In the genomic region with DNA sequence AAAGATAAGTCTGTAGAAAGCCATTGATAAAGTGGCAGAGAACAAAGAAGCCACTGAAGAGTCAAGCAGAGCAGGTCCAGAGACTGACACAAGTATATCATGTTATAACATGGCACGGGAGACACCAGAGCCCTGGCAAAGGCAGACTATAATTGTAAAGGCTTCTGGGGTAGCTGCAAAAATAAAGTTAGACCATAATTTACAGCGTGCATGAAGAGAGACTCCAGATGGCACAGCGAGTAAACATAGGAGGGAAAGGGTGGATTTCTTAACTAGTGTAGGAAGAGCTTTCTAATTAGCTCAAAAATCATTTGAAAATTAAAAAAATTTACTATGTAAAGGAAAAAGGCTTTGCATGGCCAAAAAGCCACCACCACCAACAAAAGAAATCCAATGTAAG, we compare ENCODE assay signal across 27 mouse cellular contexts. TPM values are rescaled to one million over a fixed set of nuclear protein-coding genes. Genes with fewer than 3 reads are reported as not detected.
DNase-seq lines count a peak whose midpoint lies in the region; ATAC-seq and TF ChIP-seq lines count a peak whose summit lies in the region.
"Had no signal": no experiment of that assay in that cellular context is flagged by ENCODE, and none has a peak within 500 bp of the region (broad histone marks: within the 10 kb centered on the region; RNA-seq: fewer than 3 reads in every experiment).

No protein-coding gene starts in this region.

- 76% methylated on average over 3 of the region's 3 CpGs for WGBS in forebrain, embryonic 15.5 days
- 97% methylated on average over 3 of the region's 3 CpGs for WGBS in forebrain, embryonic 11.5 days
- 63% methylated on average over 3 of the region's 3 CpGs for WGBS in forebrain, postnatal 0 days
- WGBS in forebrain, embryonic 10.5 days: 96% methylated on average over 3 of the region's 3 CpGs

- H3K4me3 ChIP-seq in forebrain, embryonic 15.5 days: no peak overlapping the region
- no peak overlapping the region for H3K4me3 ChIP-seq in forebrain, embryonic 11.5 days (ENCODE audit: low read depth, low read length)
- no peak overlapping the region for H3K4me3 ChIP-seq in forebrain, postnatal 0 days (ENCODE audit: low read depth, low read length)
- H3K4me3 ChIP-seq in forebrain, embryonic 10.5 days: no peak overlapping the region
- H3K4me3 ChIP-seq in layer of hippocampus, adult 2 months: no peak overlapping the region
- H3K4me3 ChIP-seq: embryonic facial prominence, embryonic 13.5 days; embryonic facial prominence, embryonic 15.5 days; erythroblast, embryonic 14.5 days; forebrain, embryonic 12.5 days had no signal

- H3K9ac ChIP-seq in forebrain, embryonic 15.5 days (replicated peaks): no peak overlapping the region
- no peak overlapping the region for H3K9ac ChIP-seq in forebrain, embryonic 11.5 days (ENCODE audit: low read length)
- no peak overlapping the region for H3K9ac ChIP-seq in forebrain, postnatal 0 days
- H3K9ac ChIP-seq: embryonic facial prominence, embryonic 13.5 days; embryonic facial prominence, embryonic 15.5 days; forebrain, embryonic 12.5 days had no signal

- TF ChIP-seq CTCF in forebrain, postnatal 0 days (IDR thresholded peaks at IDR 0.05; ENCODE audit: low read depth): no peak
- TF ChIP-seq CTCF in layer of hippocampus, adult 2 months (conservative IDR thresholded peaks at IDR 0.05): no peak

- H3K27ac ChIP-seq in forebrain, embryonic 15.5 days (replicated peaks): peak overlapping the region; percentile 51
- H3K27ac ChIP-seq in forebrain, embryonic 11.5 days (ENCODE audit: low read depth, low read length): no peak overlapping the region
- H3K27ac ChIP-seq in forebrain, postnatal 0 days (ENCODE audit: low read depth, low read length): peak overlapping the region; percentile 74
- H3K27ac ChIP-seq in forebrain, embryonic 10.5 days: no peak overlapping the region
- peak overlapping the region; percentile 36 for H3K27ac ChIP-seq in layer of hippocampus, adult 2 months
- H3K27ac ChIP-seq: embryonic facial prominence, embryonic 13.5 days; embryonic facial prominence, embryonic 15.5 days; forebrain, embryonic 12.5 days had no signal

- H3K4me1 ChIP-seq in forebrain, embryonic 15.5 days: no peaks in the 10 kb centered on the region
- no peaks in the 10 kb centered on the region for H3K4me1 ChIP-seq in forebrain, embryonic 11.5 days (replicated peaks; ENCODE audit: control insufficient read depth, insufficient read depth, low read length)
- 0 out of 2 replicates have a peak, but pooled peaks cover 3% of the 10 kb centered on the region for H3K4me1 ChIP-seq in forebrain, postnatal 0 days (ENCODE audit: insufficient read depth)
- no peaks in the 10 kb centered on the region for H3K4me1 ChIP-seq in forebrain, embryonic 10.5 days
- H3K4me1 ChIP-seq: embryonic facial prominence, embryonic 13.5 days; embryonic facial prominence, embryonic 15.5 days; forebrain, embryonic 12.5 days had no signal

- no peaks in the 10 kb centered on the region for H3K27me3 ChIP-seq in forebrain, embryonic 15.5 days
- no peaks in the 10 kb centered on the region for H3K27me3 ChIP-seq in forebrain, embryonic 11.5 days (ENCODE audit: control insufficient read depth, insufficient read depth, low read length)
- no peaks in the 10 kb centered on the region for H3K27me3 ChIP-seq in forebrain, postnatal 0 days (ENCODE audit: insufficient read depth, low read length)
- no peaks in the 10 kb centered on the region for H3K27me3 ChIP-seq in forebrain, embryonic 10.5 days (ENCODE audit: poor library complexity, severe bottlenecking)
- H3K27me3 ChIP-seq: CH12.LX; embryonic facial prominence, embryonic 13.5 days; embryonic facial prominence, embryonic 15.5 days; forebrain, embryonic 12.5 days; Patski had no signal

- H3K4me2 ChIP-seq in forebrain, embryonic 15.5 days (replicated peaks): no peak overlapping the region
- H3K4me2 ChIP-seq in forebrain, embryonic 11.5 days (ENCODE audit: low read depth, low read length, severe bottlenecking): no peak overlapping the region
- no peak overlapping the region for H3K4me2 ChIP-seq in forebrain, postnatal 0 days (ENCODE audit: low read depth)
- H3K4me2 ChIP-seq: embryonic facial prominence, embryonic 13.5 days; embryonic facial prominence, embryonic 15.5 days; forebrain, embryonic 12.5 days had no signal

- H3K36me3 ChIP-seq in forebrain, embryonic 15.5 days: peaks cover 7% of the 10 kb centered on the region; the same call in 1 of the 2 replicates
- no peaks in the 10 kb centered on the region; the same call in 1 of the 2 replicates for H3K36me3 ChIP-seq in forebrain, embryonic 11.5 days (ENCODE audit: control insufficient read depth, insufficient read depth, low read length)
- H3K36me3 ChIP-seq in forebrain, postnatal 0 days (ENCODE audit: insufficient read depth): peaks cover 16% of the 10 kb centered on the region
- peaks cover 45% of the 10 kb centered on the region for H3K36me3 ChIP-seq in forebrain, embryonic 10.5 days (replicated peaks)

- no peak for DNase-seq in forebrain, embryonic 11.5 days (ENCODE audit: low spot score)
- peak; percentile 25 for DNase-seq in forebrain, postnatal 0 days
- no peak for DNase-seq in forebrain, embryonic 10.5 days (ENCODE audit: extremely low spot score, low spot score)
- no peak for DNase-seq in layer of hippocampus, adult 2 months (ENCODE audit: low spot score in 2 of 2)
- no peak for DNase-seq in layer of hippocampus, postnatal 25 days (ENCODE audit: extremely low spot score in 1 of 2, low spot score in 1 of 2)
- peak; percentile 62 for DNase-seq in telencephalon, adult 2 months (ENCODE audit: low read depth, low spot score)
- no peak for DNase-seq in right cerebral cortex, postnatal 4 days
- DNase-seq: adrenal gland, adult 2 months; adrenal gland, postnatal 10 days; adrenal gland, postnatal 25 days; B cell, adult 2 months; cerebellum, adult 11 months; cerebellum, adult 18-20 months; cerebellum, adult 8-10 months; cerebellum, adult 9-11 months; cerebellum, postnatal 14 days; cerebellum, postnatal 36 days; embryo, embryonic 11 days had no signal

- no peaks in the 10 kb centered on the region for H3K9me3 ChIP-seq in forebrain, embryonic 15.5 days
- no peaks in the 10 kb centered on the region for H3K9me3 ChIP-seq in forebrain, embryonic 11.5 days (ENCODE audit: control insufficient read depth, low read length)
- no peaks in the 10 kb centered on the region for H3K9me3 ChIP-seq in forebrain, postnatal 0 days (ENCODE audit: low read length)
- no peaks in the 10 kb centered on the region for H3K9me3 ChIP-seq in forebrain, embryonic 10.5 days
- H3K9me3 ChIP-seq: embryonic facial prominence, embryonic 13.5 days; embryonic facial prominence, embryonic 15.5 days; forebrain, embryonic 12.5 days; G1E had no signal

- no peak for ATAC-seq in forebrain, embryonic 15.5 days (replicated peaks)
- ATAC-seq in forebrain, embryonic 11.5 days (replicated peaks; ENCODE audit: low FRiP score): no peak
- peak; percentile 60 for ATAC-seq in forebrain, postnatal 0 days
- ATAC-seq: CD4-positive, CD25-positive, alpha-beta regulatory T cell, adult 4 months; Patski had no signal

RNA-seq across cellular contexts. Expression of a gene that starts 26.8 kb away (rescaled TPM):
- 17.6 and 17.8 TPM in 2 replicates for polyA plus RNA-seq in forebrain, embryonic 15.5 days (2015; fragmentation: Nextera tagmentation; extraction: Ambion mirVana)
- 9.8 and 12.6 TPM in 2 replicates for polyA plus RNA-seq in forebrain, embryonic 11.5 days (2014; fragmentation: Nextera tagmentation; extraction: Ambion mirVana)
- 16.4 and 20.0 TPM in 2 replicates for total RNA-seq in forebrain, postnatal 0 days (2014; rRNA removed)
- 14.1 and 14.6 TPM in 2 replicates for polyA plus RNA-seq in forebrain, postnatal 0 days (2015; fragmentation: Nextera tagmentation; extraction: Ambion mirVana)
- 10.7 and 11.0 TPM in 2 replicates for polyA plus RNA-seq in forebrain, embryonic 10.5 days (2016; fragmentation: Nextera tagmentation; extraction: Ambion mirVana)
- 1 to 10 TPM; 5.1 to 5.9 TPM for total RNA-seq in layer of hippocampus, adult 2 months (2021)
- total RNA-seq in layer of hippocampus, postnatal 25 days (2021): 1 to 10 TPM; 3.4 to 4.0 TPM
- polyA plus RNA-seq: erythroblast, embryonic 14.5 days had no signal

RNA-seq across cellular contexts. Expression of a gene that starts 26.9 kb away (rescaled TPM):
- polyA plus RNA-seq in forebrain, embryonic 15.5 days (2015; fragmentation: Nextera tagmentation; extraction: Ambion mirVana): 252 and 266 TPM in 2 replicates
- polyA plus RNA-seq in forebrain, embryonic 11.5 days (2014; fragmentation: Nextera tagmentation; extraction: Ambion mirVana): 174 and 181 TPM in 2 replicates
- total RNA-seq in forebrain, postnatal 0 days (2014; rRNA removed): 142 and 157 TPM in 2 replicates
- polyA plus RNA-seq in forebrain, postnatal 0 days (2015; fragmentation: Nextera tagmentation; extraction: Ambion mirVana): 364 and 391 TPM in 2 replicates
- 187 and 195 TPM in 2 replicates for polyA plus RNA-seq in forebrain, embryonic 10.5 days (2016; fragmentation: Nextera tagmentation; extraction: Ambion mirVana)
- 100 to 1,000 TPM; 173 to 186 TPM for total RNA-seq in layer of hippocampus, adult 2 months (2021)
- total RNA-seq in layer of hippocampus, postnatal 25 days (2021): 100 to 1,000 TPM; 206 to 217 TPM

RNA-seq across cellular contexts. Expression of a gene that starts 43.1 kb away (rescaled TPM):
- polyA plus RNA-seq in forebrain, embryonic 15.5 days (2015; fragmentation: Nextera tagmentation; extraction: Ambion mirVana): 8.2 and 8.3 TPM in 2 replicates
- 9.1 and 9.8 TPM in 2 replicates for polyA plus RNA-seq in forebrain, embryonic 11.5 days (2014; fragmentation: Nextera tagmentation; extraction: Ambion mirVana)
- 14.8 and 18.3 TPM in 2 replicates for total RNA-seq in forebrain, postnatal 0 days (2014; rRNA removed)
- 4.2 and 6.7 TPM in 2 replicates for polyA plus RNA-seq in forebrain, postnatal 0 days (2015; fragmentation: Nextera tagmentation; extraction: Ambion mirVana)
- polyA plus RNA-seq in forebrain, embryonic 10.5 days (2016; fragmentation: Nextera tagmentation; extraction: Ambion mirVana): 8.3 and 9.0 TPM in 2 replicates
- total RNA-seq in layer of hippocampus, adult 2 months (2021): 10 to 100 TPM; 39.8 to 41.1 TPM
- 10 to 100 TPM; 36.5 to 42.5 TPM for total RNA-seq in layer of hippocampus, postnatal 25 days (2021)

RNA-seq across cellular contexts. Expression of a gene that starts 44.4 kb away (rescaled TPM):
- 47.7 and 52.4 TPM in 2 replicates for polyA plus RNA-seq in forebrain, embryonic 15.5 days (2015; fragmentation: Nextera tagmentation; extraction: Ambion mirVana)
- 65.0 and 77.7 TPM in 2 replicates for polyA plus RNA-seq in forebrain, embryonic 11.5 days (2014; fragmentation: Nextera tagmentation; extraction: Ambion mirVana)
- 31.2 and 37.6 TPM in 2 replicates for total RNA-seq in forebrain, postnatal 0 days (2014; rRNA removed)
- polyA plus RNA-seq in forebrain, postnatal 0 days (2015; fragmentation: Nextera tagmentation; extraction: Ambion mirVana): 41.0 and 44.2 TPM in 2 replicates
- polyA plus RNA-seq in forebrain, embryonic 10.5 days (2016; fragmentation: Nextera tagmentation; extraction: Ambion mirVana): 84.6 and 92.9 TPM in 2 replicates
- total RNA-seq in layer of hippocampus, adult 2 months (2021): 10 to 100 TPM; 30.0 to 32.3 TPM
- 10 to 100 TPM; 26.4 to 28.2 TPM for total RNA-seq in layer of hippocampus, postnatal 25 days (2021)

RNA-seq across cellular contexts. Expression of a gene that starts 44.9 kb away (rescaled TPM):
- 133 and 135 TPM in 2 replicates for polyA plus RNA-seq in forebrain, embryonic 15.5 days (2015; fragmentation: Nextera tagmentation; extraction: Ambion mirVana)
- 110 and 127 TPM in 2 replicates for polyA plus RNA-seq in forebrain, embryonic 11.5 days (2014; fragmentation: Nextera tagmentation; extraction: Ambion mirVana)
- total RNA-seq in forebrain, postnatal 0 days (2014; rRNA removed): 136 and 141 TPM in 2 replicates
- polyA plus RNA-seq in forebrain, postnatal 0 days (2015; fragmentation: Nextera tagmentation; extraction: Ambion mirVana): 147 and 150 TPM in 2 replicates
- polyA plus RNA-seq in forebrain, embryonic 10.5 days (2016; fragmentation: Nextera tagmentation; extraction: Ambion mirVana): 86.1 and 90.1 TPM in 2 replicates
- total RNA-seq in layer of hippocampus, adult 2 months (2021): 10 to 100 TPM; 74.2 to 78.0 TPM
- 10 to 100 TPM; 73.8 to 78.8 TPM for total RNA-seq in layer of hippocampus, postnatal 25 days (2021)

Comparison
In these comparisons a context has a peak if more than half of its experiments do, and no peak if none do; other contexts are left out.
1. H3K27ac ChIP-seq: peak in forebrain, embryonic 15.5 days (single experiment), forebrain, postnatal 0 days (single experiment) and layer of hippocampus, adult 2 months (single experiment); none in forebrain, embryonic 11.5 days (single experiment) and forebrain, embryonic 10.5 days (single experiment).
2. DNase-seq: peak in forebrain, postnatal 0 days (single experiment) and telencephalon, adult 2 months (single experiment); none in forebrain, embryonic 11.5 days (single experiment), forebrain, embryonic 10.5 days (single experiment), layer of hippocampus, adult 2 months (0 of 2), layer of hippocampus, postnatal 25 days (0 of 2) and right cerebral cortex, postnatal 4 days (single experiment).